Mouse (Mus musculus) gastrocnemius, postnatal 14 days (tissue): Measurements from ENCODE around the gene Itpkb. TPM values are rescaled to one million over a fixed set of nuclear protein-coding genes. Genes with fewer than 3 reads are reported as not detected.

Experiments used
- DNase-seq: peaks from one replicate; pipeline ENCODE4 v3.0.0; 2021; ENCODE audit warnings: mixed read lengths
- intact Hi-C: fragments of 180-260 bp; cut with DNase I; formaldehyde crosslinking; loops from one replicate; pipeline ENCODE4 v1.15.1; 2025; ENCODE audit warnings: low total_unique reads
- total RNA-seq, 2 experiments: library from RNA; stranded (reverse); gene quantifications; 2 replicates each; pipeline ENCODE4 v1.2.3; 2021

Itpkb gene
- total RNA-seq, 2 experiments from 2014 or later: 27.6 to 28.6 TPM

DNA sequence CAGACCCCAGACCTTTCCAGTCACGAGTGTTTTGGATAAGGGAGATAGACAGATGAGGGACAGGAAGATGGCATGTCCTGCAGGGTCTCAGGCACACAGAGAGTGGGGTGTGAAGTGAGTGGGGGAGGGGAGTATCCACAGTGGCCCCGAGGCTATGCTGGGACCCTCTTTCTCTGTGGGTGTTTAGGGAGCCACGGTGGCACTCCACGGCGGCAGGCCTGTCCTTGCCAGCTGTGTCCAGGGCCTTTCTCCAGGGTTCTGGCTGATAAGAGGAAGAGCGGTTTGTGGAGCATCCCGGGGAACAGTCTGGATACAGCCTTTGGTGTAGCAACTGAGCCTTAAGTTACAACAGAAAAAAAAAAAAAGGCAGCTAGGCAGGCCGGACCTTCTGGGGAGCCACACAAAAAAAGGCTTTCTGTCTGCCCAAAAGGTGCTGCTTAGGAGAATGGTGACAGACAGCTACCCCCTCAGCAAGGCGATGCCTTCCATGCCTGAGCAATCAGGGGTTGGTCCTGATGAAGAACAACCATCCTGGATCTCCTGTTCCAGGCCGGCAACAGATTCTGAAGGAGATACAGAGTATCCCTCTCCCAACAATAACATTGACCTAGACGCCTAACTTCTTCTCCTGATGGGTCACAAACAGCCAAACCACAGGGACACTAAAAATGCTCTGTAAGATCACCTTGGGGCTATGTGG is 76.2 kb downstream of the Itpkb start:
- intact Hi-C loops: loop anchor here (2.0 kb wide), 1 partner anchor 138 kb away; no protein-coding TSS in a partner anchor
- DNase-seq: no peak

DNA sequence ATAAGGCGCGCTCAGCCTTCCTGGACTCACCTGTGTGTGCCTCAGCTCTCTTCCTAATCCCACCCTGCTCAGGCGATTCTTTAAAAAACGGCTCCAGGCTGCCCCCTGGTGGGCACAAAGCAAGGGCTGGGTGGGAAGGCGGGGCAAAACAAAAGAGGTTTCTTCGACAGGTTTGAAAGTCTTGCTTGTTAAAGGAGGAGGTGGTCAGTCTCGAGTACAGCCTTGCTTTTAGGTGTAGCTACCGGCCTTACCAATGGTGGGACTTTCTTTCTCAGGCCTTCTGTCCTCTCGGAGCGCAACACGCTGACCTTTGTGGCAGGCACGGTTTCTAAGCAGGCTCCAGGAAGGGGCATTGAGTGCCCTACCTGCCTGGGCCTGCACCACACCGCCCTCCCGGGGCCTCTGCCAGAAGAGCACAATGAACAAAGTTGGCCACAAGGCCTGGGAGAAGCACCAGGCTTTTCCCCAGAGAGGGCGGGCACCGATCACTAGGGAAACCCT is 76.9 kb downstream of the Itpkb start:
- peak; percentile 52 for DNase-seq
- intact Hi-C loops: loop anchor here (2.0 kb wide), 1 partner anchor 138 kb away; no protein-coding TSS in a partner anchor

DNA sequence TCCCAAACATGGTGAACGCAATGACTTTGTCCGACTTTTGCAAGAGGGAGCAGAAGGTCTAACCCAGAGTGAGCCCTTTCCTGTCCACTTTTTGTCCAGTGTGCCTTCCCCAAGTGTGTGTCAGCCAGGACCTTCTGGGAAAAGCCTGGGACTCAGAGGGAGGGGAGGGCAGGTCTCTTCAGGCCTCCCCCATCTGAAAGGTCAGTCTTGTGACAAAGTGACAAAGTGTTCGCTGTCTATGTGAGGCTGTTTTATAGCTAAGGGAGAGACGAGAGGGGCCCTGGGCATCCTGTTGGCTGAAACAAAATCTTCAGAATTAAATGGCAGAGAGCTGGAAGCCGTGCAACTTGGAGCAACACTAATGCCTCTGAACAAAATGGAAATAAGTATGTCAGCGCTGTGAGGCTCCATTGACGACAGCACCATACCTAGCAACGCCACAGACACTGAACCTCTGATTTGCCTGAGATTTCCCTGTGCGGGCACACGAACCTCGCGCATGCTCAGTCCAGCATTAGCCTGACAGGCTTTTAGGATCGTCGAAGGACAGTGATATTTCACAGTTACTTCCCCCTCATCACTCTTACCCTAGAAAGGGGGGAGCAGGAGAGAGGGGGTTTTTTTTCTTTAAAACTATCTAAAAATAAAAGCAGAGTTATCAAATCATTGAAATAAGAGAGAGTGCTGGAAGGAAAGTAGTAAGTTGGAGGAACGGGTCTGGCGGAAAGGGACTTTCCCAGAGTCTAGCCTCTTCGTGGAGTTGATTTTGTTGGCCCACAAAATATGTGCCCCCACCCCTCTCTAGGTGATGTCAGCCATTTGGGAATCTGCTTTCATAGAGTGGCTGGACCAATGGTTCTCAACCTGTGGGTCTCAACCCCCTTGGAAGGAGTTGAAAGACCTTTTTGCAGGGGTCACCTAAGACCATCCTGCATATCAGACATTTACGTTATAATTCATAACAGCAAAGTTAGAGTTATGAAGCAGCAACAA is 77.7 kb downstream of the Itpkb start:
- intact Hi-C loops: loop anchor here (2.0 kb wide), 1 partner anchor 139 kb away; no protein-coding TSS in a partner anchor

DNA sequence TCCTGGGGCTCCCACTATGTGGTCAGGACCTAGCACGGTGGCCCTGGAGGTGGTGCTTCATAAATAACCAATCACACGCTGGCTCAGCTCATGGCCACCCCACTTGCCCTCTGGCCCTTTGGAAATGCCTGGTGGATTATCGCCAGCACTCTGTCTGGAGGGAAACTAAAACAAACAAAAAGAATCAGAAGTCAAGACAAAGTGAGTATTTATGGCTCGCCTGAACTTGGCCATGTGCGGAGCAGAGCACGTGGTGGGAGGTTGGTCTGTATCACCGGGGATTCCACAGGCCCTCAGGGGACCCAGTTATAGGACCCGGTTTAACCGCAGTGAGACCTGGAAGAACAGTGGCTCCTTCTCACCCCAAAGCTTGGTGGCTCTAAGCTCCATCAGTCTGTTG is 78.5 kb downstream of the Itpkb start:
- DNase-seq: no peak
- intact Hi-C loops: no loop called here

More for the DNA sequence above, 77.7 kb downstream of the Itpkb start:
- no peak for DNase-seq

DNA sequence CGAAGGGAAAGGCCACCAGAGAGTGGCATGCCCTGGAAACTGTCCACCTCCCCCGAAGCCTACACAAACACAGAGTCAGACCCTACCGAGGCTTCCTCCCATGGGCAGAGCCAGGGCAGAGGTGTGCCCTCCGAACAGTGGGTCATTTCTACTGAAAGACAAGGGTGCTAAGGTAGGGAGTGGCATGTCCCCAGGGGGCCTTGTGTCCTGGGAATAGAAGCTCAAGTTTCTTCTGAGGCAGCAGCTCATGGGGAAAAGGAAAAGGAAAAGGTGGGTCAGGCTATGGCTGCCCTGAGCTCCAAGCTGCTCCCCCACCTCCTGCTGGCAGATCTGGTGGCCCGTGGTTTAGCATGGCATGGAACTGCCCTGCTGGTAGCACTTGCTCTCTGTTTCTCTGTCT is 79.5 kb downstream of the Itpkb start:
- no peak for DNase-seq
- intact Hi-C loops: no loop called here

DNA sequence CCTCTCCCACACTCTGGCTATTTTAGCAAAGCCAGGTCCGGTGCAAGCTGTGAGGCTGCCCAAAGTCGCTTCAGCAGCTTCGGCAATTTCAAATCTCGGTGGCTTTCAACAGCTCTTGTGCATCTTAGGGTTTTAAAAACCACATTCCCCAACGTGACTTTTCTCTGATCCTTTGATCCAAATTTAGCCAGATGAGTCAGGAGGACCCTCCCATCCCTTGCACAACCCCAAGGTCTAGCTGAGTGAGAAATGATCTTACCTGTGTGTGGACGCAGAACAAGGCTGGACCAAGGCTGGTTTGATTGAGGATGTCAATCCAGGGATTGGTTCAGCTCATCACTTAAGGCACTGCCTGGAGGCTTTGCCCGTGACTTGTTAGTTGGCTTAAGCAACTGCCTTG is 80.0 kb downstream of the Itpkb start:
- intact Hi-C loops: no loop called here
- DNase-seq: no peak

DNA sequence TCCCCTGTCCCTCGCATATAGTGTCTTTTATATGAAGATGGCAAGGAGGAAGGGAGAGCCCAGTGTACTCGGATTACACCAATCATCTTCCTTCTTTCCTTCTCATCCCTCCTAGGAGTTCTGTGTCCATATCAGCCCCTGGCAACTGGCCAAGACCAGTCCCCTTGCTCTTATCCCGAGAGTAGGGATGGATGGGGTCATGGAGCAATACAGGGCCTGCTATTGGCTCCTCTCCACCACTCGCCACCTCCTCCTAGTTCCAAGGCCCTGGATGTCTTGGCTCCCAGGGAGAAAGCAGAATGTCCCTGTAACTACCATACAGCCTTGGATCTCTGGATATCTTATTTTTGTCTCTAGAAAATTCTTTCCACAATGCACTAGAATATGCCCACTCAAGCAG is 84.8 kb downstream of the Itpkb start:
- no peak for DNase-seq
- intact Hi-C loops: no loop called here

DNA sequence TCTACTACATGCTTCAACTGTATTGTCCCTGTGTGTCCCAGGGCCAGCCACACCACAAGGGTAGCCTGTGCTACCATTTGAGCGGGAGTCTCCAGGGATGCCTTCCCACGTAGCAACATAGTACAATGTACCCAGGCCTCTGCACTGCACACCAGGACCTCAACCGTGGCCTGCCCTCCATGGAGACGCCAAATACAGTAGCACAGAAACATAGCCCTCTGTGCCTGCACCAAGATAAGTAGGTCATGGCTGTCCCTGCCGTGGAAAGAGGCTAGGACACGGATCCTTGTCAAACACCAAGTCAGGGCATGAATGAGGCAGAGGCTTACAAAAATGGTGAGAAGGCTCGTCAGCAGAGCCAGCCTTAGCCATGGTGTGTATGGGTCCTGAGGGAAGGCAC is 85.6 kb downstream of the Itpkb start:
- DNase-seq: no peak
- intact Hi-C loops: no loop called here

DNA sequence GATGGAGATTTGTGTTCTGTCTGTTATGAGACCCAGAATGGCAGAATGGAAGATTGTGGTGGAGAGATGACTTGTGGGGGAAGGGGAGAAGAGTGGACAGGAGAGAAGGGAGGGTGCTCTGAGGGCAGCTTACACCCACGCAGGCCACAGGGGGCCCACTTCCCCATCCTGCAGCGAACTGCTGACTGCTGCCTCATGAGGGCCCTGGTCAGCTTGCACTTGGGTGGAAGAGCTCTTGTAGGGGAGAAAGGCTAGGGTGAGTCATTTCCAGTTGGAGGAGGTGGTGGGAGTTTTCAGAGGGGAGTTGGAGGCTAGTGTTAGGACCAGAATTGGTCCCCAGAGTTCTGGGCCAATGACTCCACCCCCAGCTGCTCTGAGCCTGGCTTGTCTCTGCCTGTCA is 86.8 kb downstream of the Itpkb start:
- intact Hi-C loops: no loop called here
- DNase-seq: no peak

DNA sequence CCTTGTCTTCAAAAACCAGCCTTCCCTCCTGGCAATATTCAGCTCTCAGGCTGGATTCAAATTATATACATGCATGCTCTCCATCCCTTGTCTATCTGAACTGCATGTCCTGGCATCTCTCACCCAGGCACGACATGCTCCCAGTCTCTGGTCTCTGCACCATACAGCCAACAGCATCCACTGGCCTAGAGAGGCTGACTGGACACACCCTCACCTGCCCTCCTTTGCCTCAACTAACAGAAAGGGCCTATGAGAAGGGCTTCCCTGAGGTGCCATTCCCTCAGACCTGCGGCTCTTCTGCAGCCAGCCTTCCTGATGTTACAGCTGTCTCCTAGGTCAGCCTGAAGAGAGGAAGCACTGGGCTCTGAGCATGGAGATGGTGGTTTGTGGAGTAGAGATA is 88.8 kb downstream of the Itpkb start:
- no peak for DNase-seq
- intact Hi-C loops: no loop called here

DNA sequence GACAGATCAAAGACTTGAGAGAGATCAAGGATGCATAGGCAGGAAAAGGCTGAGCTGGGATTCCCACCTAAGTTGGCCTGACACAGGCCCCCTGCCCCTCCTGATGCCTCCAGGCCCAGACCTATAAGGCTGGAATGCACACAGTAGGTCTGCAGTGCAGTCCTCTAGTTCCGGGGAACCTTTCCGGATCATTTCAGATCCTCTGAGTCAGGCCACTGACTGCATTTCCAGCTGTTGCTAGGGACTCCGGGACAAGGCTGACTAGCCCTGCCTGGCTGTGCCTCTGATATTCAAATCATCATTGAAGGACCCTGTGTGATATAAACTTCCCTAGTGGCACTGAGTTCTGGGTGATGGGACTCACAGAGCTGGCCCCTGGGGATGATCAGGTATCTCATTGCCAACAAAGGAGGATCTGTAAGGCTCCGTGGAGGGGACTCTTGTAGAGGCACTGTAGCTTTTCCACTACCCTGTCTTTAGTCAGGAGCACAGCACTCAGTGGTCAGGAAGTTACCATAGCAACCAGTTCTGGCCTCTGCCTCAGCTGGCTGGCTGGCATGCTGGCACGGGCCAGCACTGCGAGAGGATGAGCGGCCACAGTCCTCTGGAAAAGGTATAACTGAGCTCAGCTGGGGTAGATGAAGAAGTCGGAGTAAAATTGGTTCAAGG is 90.3 kb downstream of the Itpkb start:
- intact Hi-C loops: no loop called here
- no peak for DNase-seq

DNA sequence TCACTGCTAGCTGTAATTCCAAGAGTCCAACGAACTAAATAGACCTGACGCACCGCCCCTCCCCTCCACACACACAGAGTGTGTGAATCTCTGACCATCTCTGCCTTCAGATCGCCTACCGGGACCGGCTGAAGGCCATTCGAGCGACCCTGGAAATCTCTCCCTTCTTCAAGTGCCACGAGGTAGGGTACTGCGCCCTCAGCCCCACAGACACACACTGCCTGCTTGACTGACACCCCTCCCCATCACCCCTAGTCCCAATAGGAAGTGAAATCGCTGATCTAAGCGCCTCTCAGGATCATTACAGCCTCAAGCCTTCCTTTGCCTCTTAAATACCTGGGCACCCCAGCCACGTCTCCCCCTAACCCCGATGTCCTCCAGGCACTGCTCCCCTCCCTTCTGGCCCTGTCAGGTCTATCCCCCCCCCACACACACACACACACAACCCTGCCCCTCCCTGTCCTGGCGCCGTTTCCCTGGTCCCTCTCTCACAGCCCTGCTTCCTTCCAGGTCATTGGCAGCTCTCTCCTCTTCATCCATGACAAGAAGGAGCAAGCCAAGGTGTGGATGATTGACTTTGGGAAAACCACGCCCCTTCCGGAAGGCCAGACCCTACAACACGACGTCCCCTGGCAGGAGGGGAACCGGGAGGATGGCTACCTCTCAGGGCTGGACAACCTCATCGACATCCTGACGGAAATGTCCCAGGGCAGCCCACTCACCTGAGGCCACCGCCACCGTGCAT is 91.1 kb downstream of the Itpkb start:
- no peak for DNase-seq
- intact Hi-C loops: no loop called here

DNA sequence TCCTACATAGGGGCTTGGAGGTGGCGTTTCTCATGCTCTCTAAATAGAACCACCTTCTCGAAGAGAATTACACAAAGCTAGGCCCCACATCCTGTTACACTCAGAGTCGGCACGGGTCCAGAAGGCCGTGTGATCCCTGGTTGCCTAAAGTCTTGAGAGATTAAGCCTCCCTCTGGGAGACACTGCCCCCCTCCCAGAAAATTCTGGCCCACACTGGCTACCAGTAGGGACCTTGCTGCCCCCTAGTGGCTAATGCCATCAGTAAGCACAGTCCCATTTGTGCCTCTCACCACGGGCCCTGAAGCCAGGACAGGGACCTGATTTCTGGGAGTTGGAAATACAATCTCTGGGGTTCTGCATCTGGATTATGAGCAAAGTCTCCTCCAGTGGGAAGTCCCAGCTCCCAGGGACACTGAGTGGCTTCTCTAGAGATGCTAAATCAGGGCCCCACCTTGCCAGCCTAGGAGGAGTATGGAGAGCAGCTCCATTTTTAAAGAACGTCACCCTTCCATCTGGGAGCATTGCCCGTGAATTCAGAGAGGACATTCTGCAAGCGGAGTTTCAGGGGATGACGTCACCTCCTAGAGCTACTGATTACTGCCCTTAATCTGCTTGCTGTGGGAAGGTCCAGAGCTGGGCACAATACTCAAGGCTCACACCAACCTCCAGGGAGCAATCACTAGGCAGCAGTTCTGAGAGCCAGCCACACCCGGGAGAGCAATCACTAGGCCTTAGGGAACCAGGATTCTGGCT is 92.0 kb downstream of the Itpkb start:
- peak; percentile 80 for DNase-seq
- intact Hi-C loops: no loop called here

DNA sequence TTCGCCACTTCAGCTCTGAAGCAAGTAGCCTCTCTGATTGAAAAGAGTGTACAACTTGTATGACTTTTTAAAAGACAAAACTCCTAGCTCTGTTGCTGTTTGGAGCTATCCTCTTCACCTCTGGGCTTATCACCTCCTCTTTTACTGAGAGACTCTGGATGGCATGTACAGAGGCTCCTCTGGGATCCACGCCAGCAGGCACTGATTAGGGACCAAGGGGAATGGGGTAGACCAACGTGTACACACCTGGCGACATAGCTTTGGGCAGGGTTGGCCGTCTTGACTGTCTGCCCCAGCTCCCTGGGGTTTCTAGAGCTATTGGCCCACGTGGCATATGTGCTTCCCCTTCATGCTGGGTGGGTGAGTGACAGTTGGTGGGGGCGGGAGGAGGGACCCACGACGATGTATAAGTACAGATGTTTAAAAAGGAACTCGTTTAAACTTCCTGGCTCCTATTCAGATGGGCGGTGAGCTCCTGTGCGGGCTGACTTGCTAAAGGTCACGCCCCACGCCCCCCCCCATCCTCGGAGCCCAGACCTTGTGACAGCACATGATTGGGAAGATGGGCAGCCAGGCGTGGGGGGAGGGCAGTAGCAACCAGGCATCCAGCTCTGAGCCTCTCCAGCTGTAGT is 92.8 kb downstream of the Itpkb start:
- intact Hi-C loops: no loop called here
- DNase-seq: no peak

DNA sequence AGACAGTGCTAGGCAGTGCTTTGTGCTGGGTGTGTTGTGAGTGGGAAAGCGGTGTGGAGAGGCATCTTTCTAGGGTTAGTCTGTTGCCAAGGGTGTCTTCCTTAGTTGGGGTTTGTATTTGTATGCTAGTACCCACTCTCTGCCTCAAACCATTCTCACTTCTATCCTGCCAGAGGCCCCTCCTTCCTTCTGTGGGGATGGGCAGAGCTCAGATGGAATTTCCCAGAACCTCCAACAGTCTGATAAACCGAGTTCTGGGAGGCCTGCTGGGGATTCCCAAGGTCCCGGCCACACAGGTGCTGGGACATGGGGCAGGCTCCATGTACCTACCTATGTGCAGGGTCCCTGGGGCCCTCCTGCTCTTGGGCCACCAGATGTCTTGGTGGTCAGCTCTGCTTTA is 93.6 kb downstream of the Itpkb start:
- intact Hi-C loops: no loop called here
- no peak for DNase-seq

DNA sequence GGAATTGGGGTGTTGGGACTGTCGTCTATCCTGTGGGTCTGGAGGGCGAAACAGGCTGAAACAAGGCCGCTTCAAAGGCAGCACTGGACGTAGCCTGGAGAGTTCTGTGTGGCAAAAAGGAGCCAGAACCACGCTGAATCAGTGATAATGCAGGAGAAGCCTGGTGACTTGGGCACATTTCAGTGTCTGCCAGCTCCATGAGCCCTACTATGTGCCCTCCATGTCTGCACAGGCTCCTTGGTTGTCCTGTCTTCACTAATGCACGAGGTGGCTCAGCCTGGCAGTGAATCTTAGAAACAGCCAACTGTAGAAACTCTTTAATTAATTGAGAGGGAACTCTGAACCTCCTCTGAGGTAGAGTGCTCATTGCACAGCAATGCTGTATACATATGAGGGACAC is 96.1 kb downstream of the Itpkb start:
- no peak for DNase-seq
- intact Hi-C loops: no loop called here

DNA sequence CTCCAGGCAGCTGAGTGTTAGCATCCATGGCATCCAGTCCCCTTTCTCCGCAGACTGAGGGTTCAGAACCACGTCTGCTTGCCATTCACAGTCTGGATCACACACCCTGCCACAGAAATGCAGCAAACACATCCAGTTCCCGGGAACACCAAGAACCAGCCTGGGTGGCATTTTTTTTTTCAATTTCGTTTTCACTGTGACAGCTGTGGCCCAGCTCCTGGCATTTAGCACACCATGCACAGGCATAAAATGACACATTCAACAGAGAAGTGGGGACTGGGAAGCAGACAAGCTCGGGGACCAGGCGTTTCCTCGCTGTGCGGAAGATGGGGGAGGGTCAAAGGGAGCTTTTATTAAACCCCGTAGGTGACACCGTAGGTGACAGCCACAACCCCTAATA is 97.4 kb downstream of the Itpkb start:
- intact Hi-C loops: no loop called here

DNA sequence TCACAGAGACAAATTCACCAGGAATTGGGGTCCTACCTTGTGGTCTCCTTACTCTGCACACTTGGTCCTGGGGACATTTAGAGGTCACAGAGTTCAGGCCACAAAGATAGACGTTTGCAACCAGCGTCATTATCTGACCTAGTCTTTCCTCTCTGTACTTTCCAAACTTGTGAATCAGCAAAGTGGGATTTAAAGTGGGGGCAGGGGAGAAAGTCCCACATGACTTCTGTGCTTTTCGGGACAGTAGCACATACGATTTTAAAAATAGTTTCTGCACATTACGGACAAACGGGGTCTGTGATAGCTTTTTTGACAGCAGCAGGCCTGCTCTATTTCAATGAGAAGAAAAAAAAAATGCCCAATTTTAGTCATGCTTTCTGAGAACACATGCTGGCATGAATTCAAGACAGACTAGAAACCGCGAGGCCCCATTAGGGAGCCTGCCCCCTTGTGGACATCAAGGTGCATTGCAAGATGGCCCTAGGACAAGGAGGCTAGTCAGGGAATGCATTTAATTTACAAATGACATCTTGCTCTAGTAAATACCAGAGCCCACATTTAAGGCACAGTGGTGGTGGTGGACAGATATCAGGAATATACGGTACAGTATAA is 97.9 kb downstream of the Itpkb start:
- intact Hi-C loops: no loop called here
- peak; percentile 55 for DNase-seq

More for the DNA sequence above, 97.4 kb downstream of the Itpkb start:
- no peak for DNase-seq
